Mouse (Mus musculus) kidney, adult 2 months (tissue): Measurements from ENCODE around the gene Gpi1.

Source experiments
- CTCF ChIP-seq: fragments of 200-500 bp; conservative IDR thresholded peaks from 2 replicates; pipeline ENCODE4 v1.5.1; 2011; ENCODE audit warnings: low read depth, mild to moderate bottlenecking, control low read depth, low read length, moderate library complexity, mixed read lengths; ENCODE audit not compliant: insufficient read depth, insufficient read length
- POLR2A ChIP-seq: fragments of 200-500 bp; IDR thresholded peaks from one replicate; pipeline ENCODE4 v1.6.1; 2011; ENCODE audit warnings: low read depth, low read length, control low read depth

DNA sequence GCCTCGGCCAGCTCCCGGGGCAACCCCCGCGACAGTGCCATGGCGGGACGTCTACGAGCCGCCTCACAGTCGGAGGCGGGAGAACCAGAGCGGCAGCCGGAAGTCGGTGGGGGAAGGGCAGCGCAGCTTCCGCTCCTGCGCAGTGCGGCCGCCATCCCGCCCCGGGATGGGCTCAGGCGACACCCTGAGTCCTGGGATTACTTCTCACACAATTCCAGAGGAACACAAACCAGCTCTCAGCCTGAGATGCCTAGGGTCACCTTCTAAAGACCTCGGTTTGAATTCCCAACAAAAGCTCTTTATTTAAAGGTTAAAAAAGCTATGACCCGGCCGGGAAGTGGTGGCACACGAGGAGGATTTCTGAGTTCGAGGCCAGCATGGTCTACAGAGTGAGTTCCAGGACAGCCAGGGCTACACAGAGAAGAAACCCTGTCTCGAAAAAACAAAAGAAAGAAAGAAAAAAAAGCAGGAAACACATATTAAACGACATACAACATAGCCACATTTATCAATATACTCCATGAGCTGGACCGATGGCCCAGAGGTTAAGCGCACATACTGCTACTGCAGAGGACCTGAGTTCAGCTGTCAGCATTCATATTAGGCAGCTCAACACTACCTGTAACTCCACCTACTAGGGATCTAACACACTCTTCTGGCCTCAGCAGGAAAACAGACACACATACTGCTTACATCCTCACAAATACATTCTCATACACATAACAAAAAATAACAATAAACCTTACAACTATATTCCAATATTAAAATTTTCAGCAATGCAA is 61.5 kb downstream of the Gpi1 start:
- TF ChIP-seq CTCF (no peak), POLR2A (peak; percentile 90)
